Mouse (Mus musculus): ENCODE measurements around the gene Dusp3.
A peak's percentile ranks its signal among the peaks of the same experiment; 100 is the strongest.

The Dusp3 gene

GRCm38 (mm10) chr11:101972651-101973050 lies 14.2 kb downstream of the Dusp3 start:
- no peak for DNase-seq

GRCm38 (mm10) chr11:101972097-101972496 lies 14.7 kb downstream of the Dusp3 start:
- DNase-seq = no peak

GRCm38 (mm10) chr11:101971410-101971809 lies 15.4 kb downstream of the Dusp3 start:
- DNase-seq = no peak

GRCm38 (mm10) chr11:101969835-101970234 lies 17.0 kb downstream of the Dusp3 start:
- DNase-seq = no peak

- peak; percentile 81 for DNase-seq
Measured at GRCm38 (mm10) chr11:101968791-101969190, 18.0 kb downstream of the Dusp3 start.

GRCm38 (mm10) chr11:101968311-101968710 lies 18.5 kb downstream of the Dusp3 start:
- DNase-seq = no peak

DNA sequence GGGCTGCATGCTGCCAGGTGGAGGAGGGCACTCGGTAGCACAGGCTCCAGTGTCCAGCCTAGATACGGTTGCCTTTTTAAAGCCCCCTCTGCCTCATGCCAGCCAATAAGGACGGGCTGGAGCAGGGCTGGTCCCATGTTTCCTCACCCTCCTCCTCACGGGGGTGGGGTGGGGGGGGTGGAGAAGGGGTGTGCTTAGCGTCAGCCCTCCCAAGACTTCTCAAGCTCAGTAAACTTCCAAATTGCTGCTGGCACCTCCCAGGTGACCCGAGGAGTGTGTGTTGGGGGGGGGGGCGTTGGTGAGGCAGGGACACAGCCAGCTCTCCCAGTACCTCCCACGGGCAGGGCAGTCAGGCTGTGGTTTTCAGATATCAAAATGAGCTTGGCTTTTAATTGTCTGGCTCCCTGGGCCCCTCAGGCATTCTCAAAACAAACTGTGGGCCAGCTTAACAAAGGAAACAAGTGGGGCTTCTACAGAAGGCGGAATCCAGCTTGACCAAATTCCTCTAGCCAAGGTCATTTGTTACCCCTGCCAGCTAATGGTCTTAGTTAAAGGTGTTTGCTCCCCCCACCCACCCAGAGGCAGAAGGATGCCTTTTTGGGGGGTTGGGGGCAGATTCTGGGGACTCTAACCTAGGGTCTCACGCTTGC lies 19.7 kb downstream of the Dusp3 start, which contains the start of gene Sost:
Gene Sost (minus strand): TSS at position 51 of the 650 bp plus-strand sequence.
- DNase-seq = no peak

DNA sequence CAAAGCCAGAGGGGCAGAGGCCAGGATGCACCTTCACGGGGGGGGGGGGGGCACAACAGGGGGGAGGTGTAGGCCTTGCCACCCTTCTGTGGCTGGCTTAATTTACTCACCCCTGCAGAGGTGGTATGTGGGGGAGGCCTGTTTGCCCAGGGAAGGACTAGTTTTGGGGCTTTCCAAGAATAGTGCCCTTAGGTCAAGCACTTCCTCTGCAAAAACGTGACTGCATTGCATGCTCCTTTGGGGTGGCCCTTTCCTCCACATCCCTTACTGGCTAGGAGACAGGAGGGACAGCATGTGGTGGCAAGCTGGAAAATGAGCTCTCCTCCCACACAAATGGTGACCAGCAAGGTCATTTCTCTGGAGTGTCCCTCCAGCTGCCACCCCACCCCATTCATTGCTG lies 21.3 kb downstream of the Dusp3 start:
- no peak for DNase-seq

DNA sequence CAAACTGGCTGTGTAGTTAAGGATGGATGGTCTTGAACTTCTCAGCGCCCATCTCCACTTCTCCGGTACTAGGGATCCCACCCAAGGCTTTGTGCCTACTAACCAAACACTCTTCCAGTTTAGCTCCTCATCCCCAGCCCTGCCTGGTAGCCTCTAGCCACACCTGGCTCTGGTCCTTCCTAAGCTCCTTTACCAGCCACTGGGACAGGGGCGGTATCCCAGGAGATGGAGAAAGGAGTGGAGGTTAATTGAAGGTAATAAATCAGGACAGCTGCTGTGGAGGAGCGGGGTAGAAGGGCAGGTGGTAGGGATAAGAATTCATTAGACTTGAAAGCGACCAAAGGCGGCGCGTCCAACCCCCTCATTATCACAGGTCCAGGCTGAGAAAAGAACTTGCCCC lies 22.2 kb downstream of the Dusp3 start:
- no peak for DNase-seq

GRCm38 (mm10) chr11:101963473-101964291 lies 23.1 kb downstream of the Dusp3 start:
- DNase-seq = no peak

DNA sequence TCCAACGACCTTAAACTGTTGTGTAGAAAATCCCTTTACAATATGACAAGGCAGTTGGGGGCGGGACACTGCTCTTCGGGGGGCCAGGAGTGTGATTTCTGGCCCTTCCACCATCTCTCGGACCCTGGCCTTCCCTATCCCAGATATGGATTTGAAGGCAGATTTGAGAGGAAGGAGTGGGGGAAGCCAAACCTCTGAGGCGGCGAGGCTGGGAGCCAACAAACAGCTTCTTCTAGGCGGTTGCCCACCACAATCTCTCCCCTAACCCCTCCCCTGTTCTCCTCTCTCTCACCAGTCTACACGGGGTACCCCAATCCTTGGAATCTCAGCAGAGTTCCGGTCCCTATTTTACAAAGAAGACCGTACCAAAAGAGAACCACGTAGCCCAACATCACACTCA lies 23.8 kb downstream of the Dusp3 start:
- DNase-seq = no peak

GRCm38 (mm10) chr11:101957476-101957875 lies 29.3 kb downstream of the Dusp3 start:
- no peak for DNase-seq

- DNase-seq = no peak
Measured at GRCm38 (mm10) chr11:101953441-101953840, 33.4 kb downstream of the Dusp3 start.

DNA sequence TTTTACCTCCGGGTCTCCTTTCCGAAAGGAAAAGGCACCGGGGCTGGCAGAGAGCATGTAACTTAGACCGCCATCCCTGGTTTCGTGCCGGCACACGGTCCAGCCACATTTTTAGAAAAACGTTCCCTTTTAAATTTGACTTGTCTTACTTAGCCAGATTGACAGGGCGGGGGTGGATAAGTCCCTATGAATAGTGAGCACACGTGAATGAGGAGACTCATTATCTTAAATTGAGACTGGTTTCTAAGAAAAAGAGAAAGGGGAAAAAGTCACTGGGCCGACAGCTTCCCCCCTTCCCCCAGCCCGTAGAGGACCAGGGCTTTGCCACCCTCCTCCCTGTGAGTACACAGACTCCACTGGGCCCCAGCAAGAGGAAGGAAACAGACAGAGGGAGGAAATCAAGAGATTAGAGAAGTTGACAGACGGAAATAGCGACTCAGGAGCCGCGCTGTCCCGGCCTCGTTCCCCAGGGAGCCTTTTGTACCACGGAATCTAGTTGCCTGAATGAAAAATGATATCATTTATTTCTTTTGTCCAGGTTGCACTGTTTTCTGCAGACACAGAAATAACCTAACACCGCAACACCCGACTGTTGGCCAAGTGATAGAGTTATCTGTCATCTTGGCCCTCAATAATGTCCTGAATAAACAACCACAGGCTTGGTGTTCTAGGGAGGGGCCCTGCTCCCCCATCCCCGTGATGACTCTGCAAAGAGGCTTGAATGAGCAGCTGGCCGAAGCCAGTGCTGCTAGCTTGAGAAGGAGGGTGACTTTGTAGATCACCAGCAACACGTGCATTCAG lies 34.1 kb downstream of the Dusp3 start:
- no peak for DNase-seq

DNA sequence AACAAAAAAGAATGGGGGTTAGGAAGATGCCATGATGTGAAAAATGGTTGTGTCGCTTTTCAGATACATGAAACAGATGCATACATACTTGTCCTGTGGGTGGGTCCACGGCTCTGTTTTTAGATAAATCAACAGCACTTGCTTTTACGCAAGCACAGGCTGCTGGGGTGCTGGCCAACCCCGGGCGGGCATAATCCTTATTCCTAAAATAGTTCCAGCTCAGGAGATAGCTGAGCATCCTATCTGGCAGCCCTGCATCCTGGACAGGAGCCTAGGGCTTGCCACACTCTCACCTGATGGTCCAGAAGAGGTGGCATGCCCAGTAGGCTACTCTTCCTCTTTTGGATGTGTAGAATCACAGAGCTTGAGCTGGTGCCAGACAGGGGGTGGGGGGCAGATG lies 36.8 kb downstream of the Dusp3 start:
- DNase-seq = no peak

DNA sequence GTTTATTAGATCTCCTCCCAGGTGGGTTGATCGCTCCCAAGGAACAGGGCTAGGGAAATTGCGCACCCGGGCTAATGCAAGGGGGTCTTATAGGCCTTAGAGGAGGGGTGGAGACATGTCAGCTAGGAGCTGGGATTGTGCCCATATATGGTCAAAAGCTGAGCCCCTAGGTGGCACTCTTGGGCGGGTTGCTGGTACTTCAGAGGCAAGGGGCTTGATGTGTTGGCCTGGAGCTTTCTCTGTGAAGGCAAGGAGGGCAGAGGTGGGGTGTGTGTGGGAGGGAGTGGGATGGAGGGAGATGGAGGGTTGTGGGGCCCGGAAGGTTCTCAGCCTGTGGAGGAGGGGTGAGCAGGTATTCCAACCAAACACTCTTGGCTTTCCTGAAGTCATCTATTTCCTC lies 40.3 kb downstream of the Dusp3 start:
- no peak for DNase-seq

GRCm38 (mm10) chr11:101943055-101943454 lies 43.8 kb downstream of the Dusp3 start:
- peak; percentile 94 for DNase-seq

DNA sequence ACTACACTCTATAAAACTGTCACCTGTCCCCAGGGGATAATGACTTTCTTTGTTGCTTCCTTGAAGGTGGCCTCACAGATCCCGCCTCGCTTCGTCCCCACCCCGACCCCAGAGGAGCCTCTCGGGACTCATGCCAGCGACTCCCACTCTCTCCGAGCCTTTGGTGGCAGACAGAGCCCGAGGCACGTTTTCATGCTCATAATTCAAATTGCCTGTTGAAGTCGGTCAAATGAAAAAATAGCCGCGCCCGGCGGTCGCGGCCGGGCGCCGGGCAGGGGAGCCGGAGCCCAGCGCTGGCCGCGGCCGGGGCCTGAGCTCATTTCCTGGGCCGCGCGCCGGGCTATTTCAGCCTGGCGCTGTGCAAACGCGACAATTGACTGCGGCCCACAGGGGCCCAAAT lies 49.7 kb downstream of the Dusp3 start:
- DNase-seq = no peak

GRCm38 (mm10) chr11:101936421-101936820 lies 50.4 kb downstream of the Dusp3 start:
- no peak for DNase-seq

GRCm38 (mm10) chr11:101935743-101936142 lies 51.1 kb downstream of the Dusp3 start:
- no peak for DNase-seq

DNA sequence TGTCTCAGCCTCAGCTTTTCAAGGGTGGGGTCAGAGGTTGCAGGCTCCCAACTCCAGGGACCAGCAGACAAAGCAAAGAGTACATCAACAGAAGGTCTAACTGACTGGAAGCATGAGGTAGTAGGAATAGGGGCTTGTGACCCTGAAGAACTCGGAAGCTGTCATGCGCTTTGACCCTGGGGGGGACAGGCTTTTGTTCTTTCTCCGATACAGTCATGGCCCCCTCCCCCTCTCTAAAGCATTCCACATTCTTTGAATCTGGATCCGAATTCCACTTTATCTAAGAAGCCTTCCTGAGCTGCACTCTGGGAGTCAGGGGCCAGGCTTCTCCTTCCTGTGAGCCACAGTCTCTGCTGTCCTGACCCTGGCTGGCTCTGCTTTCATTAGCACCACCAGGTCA lies 54.8 kb downstream of the Dusp3 start:
- DNase-seq = no peak

DNA sequence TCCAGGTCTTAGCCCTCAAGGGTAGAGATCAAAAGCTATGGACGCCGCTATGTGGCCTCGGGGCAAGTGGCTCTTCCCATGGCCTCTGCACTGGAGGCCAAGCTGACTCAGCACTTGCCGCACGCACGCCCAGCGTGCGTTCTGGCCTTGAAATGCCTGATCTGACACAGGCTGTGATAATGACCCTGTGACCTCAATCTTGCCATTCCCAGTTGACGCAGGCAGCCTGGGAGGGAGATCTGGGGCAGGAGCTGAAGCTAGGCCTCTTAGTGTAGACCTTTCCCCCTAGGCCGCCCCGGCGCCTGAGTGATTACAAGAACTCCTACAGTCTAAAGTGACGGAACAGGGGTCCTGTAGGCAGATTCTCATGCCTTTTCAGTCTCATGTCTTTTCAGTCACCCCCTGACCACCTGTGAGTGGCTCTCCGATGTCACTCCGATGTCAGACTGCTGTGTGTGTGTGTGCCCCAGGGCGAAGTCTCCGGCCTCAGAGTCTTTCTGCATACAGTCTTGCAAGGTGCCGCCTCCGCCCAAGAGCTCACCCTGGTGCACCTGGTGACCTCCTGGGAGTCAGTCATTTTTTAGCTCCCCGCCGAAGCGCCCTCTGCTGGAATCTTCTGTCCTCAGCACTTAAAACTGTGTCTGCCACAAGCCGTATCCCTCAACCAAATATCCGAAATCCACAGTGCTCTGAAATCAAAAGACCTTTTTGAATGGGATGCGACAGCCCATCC lies 58.6 kb downstream of the Dusp3 start:
- DNase-seq = no peak

Data from cerebellum, adult 9-11 months (tissue).